Mouse (Mus musculus) erythroblast, adult 5-6 weeks (primary cell): ENCODE data around the gene Arhgef33. TPM values are rescaled to one million over a fixed set of nuclear protein-coding genes. Genes with fewer than 3 reads are reported as not detected.
"Not testable (repeated sequence)": the region's sequence is repeated elsewhere in the genome, so short reads cannot be mapped to it uniquely, and the experiment has no call there.

ENCODE experiments used
- ATAC-seq: replicated peaks from 2 replicates; pipeline ENCODE4 v1.8.0; 2016; ENCODE audit warnings: moderate number of reproducible peaks, mild to moderate bottlenecking, moderate TSS enrichment, inconsistent platforms; ENCODE audit not compliant: poor library complexity, low FRiP score, severe bottlenecking
- total RNA-seq, 2 experiments: library from RNA; stranded (forward) in 1 of 2; stranded (reverse) in 1 of 2; fragments of 150-400 nt in 1 of 2; fragments of 200-764, 138-1000 nt in 1 of 2; gene quantifications; 2 replicates each; pipeline versions ENCODE4 v1.2.3 to v1.2.4; 2015 to 2017; ENCODE audit warnings: low replicate concordance in 2 of 2

Arhgef33 gene
- total RNA-seq, 2 experiments from 2014 or later, result not detected

- no peak for ATAC-seq
Measured at GRCm38 (mm10) chr17:80332386-80332785, 25.2 kb downstream of the Arhgef33 start.

- ATAC-seq, result no peak
Measured at GRCm38 (mm10) chr17:80345277-80345676, 38.1 kb downstream of the Arhgef33 start.

- no peak for ATAC-seq
Measured at GRCm38 (mm10) chr17:80346591-80347125, 39.5 kb downstream of the Arhgef33 start.

- no peak for ATAC-seq
Measured at GRCm38 (mm10) chr17:80347234-80347633, 40.0 kb downstream of the Arhgef33 start.

- ATAC-seq, result no peak
Measured at GRCm38 (mm10) chr17:80360245-80360644, 53.0 kb downstream of the Arhgef33 start.

- no peak for ATAC-seq
Measured at GRCm38 (mm10) chr17:80367276-80367675, 60.1 kb downstream of the Arhgef33 start.

GRCm38 (mm10) chr17:80368606-80369005 is 61.4 kb downstream of the Arhgef33 start:
- ATAC-seq, result no peak

GRCm38 (mm10) chr17:80372989-80373725 is 66.0 kb downstream of the Arhgef33 start, which contains the start of gene Gm10190:
Gm10190 (minus strand) TSS chr17:80373541.
- ATAC-seq, result peak; percentile 78

GRCm38 (mm10) chr17:80373726-80374096 is 66.5 kb downstream of the Arhgef33 start:
- no peak for ATAC-seq

GRCm38 (mm10) chr17:80378386-80378785 is 71.2 kb downstream of the Arhgef33 start:
- ATAC-seq, result not testable (repeated sequence)

GRCm38 (mm10) chr17:80385671-80386070 is 78.5 kb downstream of the Arhgef33 start:
- ATAC-seq, result no peak

- ATAC-seq, result no peak
Measured at GRCm38 (mm10) chr17:80390024-80390423, 82.8 kb downstream of the Arhgef33 start.

GRCm38 (mm10) chr17:80391423-80392403 is 84.5 kb downstream of the Arhgef33 start:
- peak; percentile 84 for ATAC-seq

GRCm38 (mm10) chr17:80398243-80398642 is 91.0 kb downstream of the Arhgef33 start:
- no peak for ATAC-seq

- no peak for ATAC-seq
Measured at GRCm38 (mm10) chr17:80411182-80411581, 104.0 kb downstream of the Arhgef33 start.

- no peak for ATAC-seq
Measured at GRCm38 (mm10) chr17:80418572-80419210, 111.5 kb downstream of the Arhgef33 start.

GRCm38 (mm10) chr17:80420998-80421397 is 113.8 kb downstream of the Arhgef33 start:
- no peak for ATAC-seq

- no peak for ATAC-seq
Measured at GRCm38 (mm10) chr17:80426171-80426570, 119.0 kb downstream of the Arhgef33 start.

GRCm38 (mm10) chr17:80426901-80427300 is 119.7 kb downstream of the Arhgef33 start:
- no peak for ATAC-seq

- no peak for ATAC-seq
Measured at GRCm38 (mm10) chr17:80427966-80428365, 120.8 kb downstream of the Arhgef33 start.
